Mouse (Mus musculus) cortical plate, adult 2 months (tissue): ENCODE data around the gene Acer1. TPM values are rescaled to one million over a fixed set of nuclear protein-coding genes. Genes with fewer than 3 reads are reported as not detected.

Experiments used
- H3K27ac ChIP-seq: fragments of 200-500 bp; 2 replicates; pipeline ENCODE4 v1.5.1; 2012; ENCODE audit warnings: low read length, control low read depth, inconsistent platforms; ENCODE audit not compliant: insufficient read depth
- H3K4me1 ChIP-seq: fragments of 200-500 bp; 2 replicates; pipeline ENCODE4 v1.6.1; 2011; ENCODE audit warnings: low read length; ENCODE audit not compliant: control insufficient read depth, insufficient read depth
- H3K4me3 ChIP-seq: fragments of 200-500 bp; 2 replicates; pipeline ENCODE4 v1.5.1; 2011; ENCODE audit warnings: mild to moderate bottlenecking, low read length, control low read depth; ENCODE audit not compliant: insufficient read depth
- CTCF ChIP-seq: fragments of 200-500 bp; IDR thresholded peaks from 2 replicates; pipeline ENCODE4 v1.5.1; 2011; ENCODE audit warnings: mild to moderate bottlenecking, control low read depth, low read length; ENCODE audit not compliant: insufficient read depth; ENCODE audit errors: extremely low read depth
- POLR2A ChIP-seq: fragments of 200-500 bp; IDR thresholded peaks from 2 replicates; pipeline ENCODE4 v1.6.1; 2011; ENCODE audit warnings: mild to moderate bottlenecking, low read length, control low read depth; ENCODE audit not compliant: insufficient read depth; ENCODE audit errors: extremely low read depth
- polyA plus RNA-seq: library from polyadenylated mRNA; depleted of rRNA; stranded (reverse); fragments of >200 nt; gene quantifications from 2 replicates; pipeline ENCODE4 v1.2.3, GENCODE M21; 2012; rRNA removed

The Acer1 gene
- polyA plus RNA-seq, result not detected in 2 replicates

DNA sequence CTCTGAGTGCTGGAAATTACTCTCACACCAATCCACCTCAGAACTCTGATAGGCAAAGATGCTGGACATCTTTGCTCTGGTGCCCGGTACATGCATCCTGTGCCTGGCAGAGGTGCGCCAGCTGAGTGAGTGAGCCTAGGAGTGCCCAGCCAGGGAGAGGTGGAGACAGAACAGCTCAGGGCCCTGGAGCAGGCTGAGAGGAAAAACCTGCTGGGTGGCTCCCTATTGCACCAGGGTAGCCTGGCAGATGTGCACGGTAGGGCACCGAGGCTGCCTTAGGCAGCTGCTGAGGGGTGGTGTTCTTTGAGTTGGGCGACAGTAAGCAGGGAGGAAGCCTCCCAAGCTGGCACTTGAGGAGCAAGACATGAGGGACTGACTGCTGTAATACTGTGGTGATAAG is at the start of gene Acer1:
Gene Acer1 (minus strand): TSS at position 114 of the 400 bp plus-strand sequence.
- H3K4me3 ChIP-seq, result no peak within 1 kb of the TSS
- no peak within 1 kb of the TSS for H3K27ac ChIP-seq
- no peak for TF ChIP-seq CTCF
- no peak for TF ChIP-seq POLR2A
- no peaks in the 10 kb centered on the region for H3K4me1 ChIP-seq

DNA sequence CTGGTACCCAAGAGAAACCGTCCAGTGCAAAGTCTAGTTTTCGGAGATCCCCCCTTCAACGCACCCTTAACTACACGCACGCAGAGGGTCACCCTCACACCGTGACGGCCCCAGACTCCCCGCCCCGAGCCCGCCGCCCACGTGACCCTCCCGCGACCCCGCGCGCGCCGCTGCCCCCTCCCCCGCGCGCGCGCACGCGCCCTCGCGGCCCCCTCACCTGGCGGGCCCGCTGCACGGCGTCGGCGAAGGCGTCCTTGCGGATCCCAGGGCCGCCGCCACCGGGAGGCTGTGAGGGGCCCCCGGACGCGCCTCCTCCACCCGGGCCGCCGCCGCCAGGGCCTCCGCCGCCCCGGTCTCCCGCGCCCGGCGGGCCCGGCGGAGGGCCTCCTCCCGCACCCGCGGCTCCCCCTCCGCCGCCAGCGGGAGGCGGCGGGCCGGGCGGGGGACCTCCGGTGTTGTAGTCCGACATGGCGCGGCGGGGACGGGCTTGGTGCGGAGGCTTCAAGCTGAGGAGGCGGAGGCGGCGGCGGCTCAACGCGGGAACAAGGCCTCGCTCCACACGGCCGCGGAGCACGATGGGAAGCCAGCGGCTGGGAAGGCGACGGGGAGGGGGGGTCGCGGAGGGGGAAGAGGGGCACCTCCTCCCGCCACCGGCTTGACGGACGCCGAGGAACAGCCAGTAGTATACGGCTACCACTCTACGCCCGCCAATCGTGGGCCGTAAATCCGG is 49.2 kb upstream of the Acer1 start, which contains the start of gene Khsrp:
Gene Khsrp (minus strand): TSS at position 592 of the 730 bp plus-strand sequence.
- TF ChIP-seq CTCF (no peak), POLR2A (peak; percentile 46; the same call in 1 of the 2 replicates)
- Histone ChIP-seq H3K4me3 (peak within 1 kb of the TSS; percentile 79), H3K27ac (peak within 1 kb of the TSS; percentile 60), H3K4me1 (peaks cover 4% of the 10 kb centered on the region)

DNA sequence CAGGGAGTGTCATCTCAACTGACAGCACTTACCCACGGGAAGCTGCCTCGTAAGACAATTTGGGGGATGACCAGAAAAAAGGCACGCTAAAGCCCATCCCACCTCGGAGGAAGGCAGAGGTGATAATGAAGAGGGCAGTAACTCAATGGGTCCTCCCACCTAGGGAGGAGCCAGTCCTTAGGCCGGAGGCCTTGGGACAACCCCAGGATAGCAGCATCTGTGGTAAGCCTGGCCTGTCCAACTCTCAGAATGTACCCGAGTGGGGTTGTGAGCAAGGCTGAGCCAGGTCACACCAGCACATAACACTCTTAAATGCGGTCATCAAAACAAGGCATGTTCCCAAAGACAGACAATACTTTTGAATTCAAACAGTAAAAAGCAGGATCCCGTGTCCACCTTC is 47.8 kb upstream of the Acer1 start:
- TF ChIP-seq CTCF (no peak), POLR2A (no peak)
- no peak overlapping the region for H3K27ac ChIP-seq
- H3K4me3 ChIP-seq, result peak overlapping the region; percentile 21
- peaks cover 4% of the 10 kb centered on the region for H3K4me1 ChIP-seq

DNA sequence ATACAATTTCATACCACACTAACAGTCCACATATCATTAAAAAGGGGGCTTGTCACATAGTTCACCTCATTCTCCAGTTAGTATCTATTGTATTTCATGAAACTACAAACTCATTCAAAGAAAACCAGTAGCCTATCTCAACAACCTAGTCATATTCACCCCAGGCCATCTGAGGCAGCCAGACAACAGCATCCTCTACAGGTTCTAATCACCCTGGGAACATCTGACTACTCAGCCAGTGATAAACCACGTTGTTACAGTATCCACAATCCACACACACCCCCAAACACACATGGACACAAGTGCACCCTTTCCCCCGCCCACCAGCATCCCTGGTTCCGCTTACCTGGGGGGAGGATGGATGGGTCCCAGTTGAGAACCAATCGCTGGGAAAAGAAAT is 45.5 kb upstream of the Acer1 start:
- no peak overlapping the region for H3K27ac ChIP-seq
- peaks cover 4% of the 10 kb centered on the region for H3K4me1 ChIP-seq
- TF ChIP-seq CTCF, result no peak
- no peak for TF ChIP-seq POLR2A
- no peak overlapping the region for H3K4me3 ChIP-seq

DNA sequence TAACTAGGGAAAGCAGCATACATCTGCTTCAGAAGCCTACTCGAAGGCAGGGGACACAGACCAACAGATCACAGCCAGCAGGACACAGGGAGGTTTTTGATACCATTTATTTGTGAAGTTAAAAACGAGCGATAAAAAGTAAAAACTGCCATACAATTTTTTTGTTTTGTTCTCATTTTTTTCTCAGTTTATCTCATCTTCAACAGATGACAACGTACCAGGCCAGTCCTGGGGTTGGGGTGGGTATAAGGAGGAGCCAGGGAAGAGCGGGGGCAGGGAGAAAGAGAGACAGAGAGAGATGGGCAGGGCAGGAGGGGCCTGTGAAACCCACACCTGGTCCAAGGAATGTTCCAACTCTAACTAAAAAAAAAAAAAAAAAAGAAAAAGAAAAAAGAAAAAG is 39.0 kb upstream of the Acer1 start:
- Histone ChIP-seq H3K4me3 (no peak overlapping the region), H3K27ac (no peak overlapping the region), H3K4me1 (no peaks in the 10 kb centered on the region)
- TF ChIP-seq CTCF, result no peak
- no peak for TF ChIP-seq POLR2A

DNA sequence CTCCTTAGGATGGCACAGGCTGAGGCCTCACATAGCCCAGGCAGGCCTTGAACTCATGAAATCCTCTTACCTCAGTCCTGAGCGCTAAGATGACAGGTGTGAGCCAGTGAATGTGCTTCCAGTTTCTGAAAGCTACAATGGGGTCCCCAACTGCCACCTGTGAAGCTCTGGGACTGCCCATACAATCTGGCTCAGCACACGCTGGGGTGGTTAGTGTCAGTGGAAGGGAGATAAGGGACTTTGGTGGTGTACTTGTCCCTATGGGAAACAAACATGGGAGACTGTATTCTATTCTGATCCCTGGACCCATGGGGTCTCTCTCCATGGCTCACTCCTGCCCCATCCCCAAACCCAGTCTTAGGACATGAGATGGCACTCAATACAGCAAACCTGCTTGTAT is 37.8 kb upstream of the Acer1 start:
- no peaks in the 10 kb centered on the region for H3K4me1 ChIP-seq
- no peak for TF ChIP-seq POLR2A
- TF ChIP-seq CTCF, result no peak
- no peak overlapping the region for H3K4me3 ChIP-seq
- no peak overlapping the region for H3K27ac ChIP-seq

DNA sequence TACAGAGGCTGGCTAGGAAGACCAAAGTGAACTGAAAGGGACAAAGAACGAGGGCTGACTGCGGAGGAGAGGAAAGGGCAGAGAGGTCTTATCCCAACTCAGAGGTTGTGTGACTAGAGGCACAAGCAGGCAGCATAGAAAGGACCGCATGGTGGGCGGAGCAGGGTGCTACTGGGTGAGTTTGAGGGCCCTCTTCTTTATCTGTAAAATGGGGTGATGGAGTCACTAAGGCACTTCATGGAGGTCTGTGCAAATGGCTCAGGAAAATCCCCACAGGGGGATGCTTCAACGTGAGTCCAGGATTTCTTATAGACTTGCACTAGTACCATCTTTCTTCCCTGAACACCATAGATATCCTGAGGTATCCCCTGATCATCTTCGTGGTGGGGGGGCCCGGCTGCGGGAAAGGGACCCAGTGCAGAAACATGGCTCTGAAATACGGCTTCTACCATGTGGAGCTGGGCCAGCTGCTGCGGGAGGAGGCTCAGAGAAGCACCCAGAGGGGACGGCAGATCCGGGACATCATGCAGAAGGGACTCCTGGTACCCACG is 30.4 kb upstream of the Acer1 start:
- Histone ChIP-seq H3K27ac (0 out of 2 replicates have a peak overlapping the region, but pooled peaks have one; percentile 88), H3K4me1 (0 out of 2 replicates have a peak, but pooled peaks cover 2% of the 10 kb centered on the region), H3K4me3 (peak overlapping the region; percentile 75)
- no peak for TF ChIP-seq POLR2A
- TF ChIP-seq CTCF, result no peak

DNA sequence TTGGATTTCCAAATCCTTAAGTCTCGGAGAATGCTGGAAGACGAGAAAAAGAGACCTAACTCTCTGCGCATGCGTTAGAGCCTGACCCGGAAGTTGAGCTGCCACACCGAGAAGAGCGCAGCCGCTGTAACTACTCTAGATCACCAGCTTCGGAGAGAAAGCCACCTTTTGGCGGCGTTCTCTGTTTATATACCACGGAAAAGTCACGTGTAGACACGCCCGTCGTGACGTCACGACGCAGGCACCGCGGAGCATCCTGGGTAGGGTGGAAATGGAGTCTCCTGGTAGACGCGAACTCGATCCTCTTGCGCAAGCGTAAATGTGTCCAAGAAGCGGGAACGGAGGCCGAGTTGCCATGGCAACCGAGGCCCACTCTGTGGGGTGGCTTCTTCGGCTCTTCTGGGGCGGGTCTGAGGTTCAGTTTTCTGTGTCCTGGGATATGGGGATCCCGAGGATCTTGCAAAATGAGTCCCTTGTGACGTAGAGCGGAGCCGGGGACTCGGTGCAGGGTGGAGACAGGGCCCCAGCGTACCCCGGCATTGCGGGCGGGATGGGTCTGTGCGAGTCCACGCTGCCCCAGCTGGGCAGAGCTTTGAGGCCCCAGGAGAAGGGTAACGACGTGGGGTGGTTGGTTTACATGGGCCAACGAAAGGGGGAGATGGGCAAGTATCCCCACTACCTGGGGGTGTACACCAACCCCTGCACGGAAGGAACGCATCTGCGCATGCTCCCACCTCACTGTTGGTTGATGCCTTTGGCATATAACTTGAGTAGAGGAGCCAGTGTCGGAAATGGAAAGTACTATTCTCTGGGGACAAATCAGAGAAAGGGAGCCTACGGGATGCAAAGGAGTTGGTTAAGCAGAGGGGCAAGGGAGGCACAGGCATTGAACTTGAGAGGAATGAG is 29.6 kb upstream of the Acer1 start, which contains the start of the genes Gtf2f1 and Gm17949:
Gene Gtf2f1 (minus strand): TSS at position 53 of the 906 bp plus-strand sequence.
Gene Gm17949 (plus strand): TSS at position 234 of the 906 bp plus-strand sequence.
- no peak for TF ChIP-seq CTCF
- TF ChIP-seq POLR2A, result peak; percentile 100
- H3K4me3 ChIP-seq, result peak within 1 kb of the TSS; percentile 75
- peak within 1 kb of the TSS; percentile 88 for H3K27ac ChIP-seq
- H3K4me1 ChIP-seq, result 0 out of 2 replicates have a peak, but pooled peaks cover 2% of the 10 kb centered on the region

DNA sequence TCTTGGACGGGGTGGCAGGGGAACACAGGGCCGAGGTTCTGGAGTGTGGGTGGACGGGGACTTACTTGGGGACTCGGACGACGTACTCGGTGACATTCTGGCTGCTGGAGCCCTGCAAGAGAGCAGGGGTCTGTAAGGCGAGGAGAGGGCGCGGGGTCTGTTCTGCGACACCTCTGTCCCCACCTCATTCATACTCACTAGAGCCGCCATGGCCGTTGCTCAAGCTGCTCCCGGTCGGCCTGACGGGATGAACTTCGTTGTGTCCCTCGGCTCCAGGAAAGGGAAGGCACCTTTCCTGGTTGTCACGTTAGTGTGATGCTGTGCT is 28.9 kb upstream of the Acer1 start:
- H3K4me3 ChIP-seq, result peak overlapping the region; percentile 75
- TF ChIP-seq POLR2A, result no peak
- TF ChIP-seq CTCF, result no peak
- 0 out of 2 replicates have a peak, but pooled peaks cover 2% of the 10 kb centered on the region for H3K4me1 ChIP-seq
- H3K27ac ChIP-seq, result 0 out of 2 replicates have a peak overlapping the region, but pooled peaks have one; percentile 19

DNA sequence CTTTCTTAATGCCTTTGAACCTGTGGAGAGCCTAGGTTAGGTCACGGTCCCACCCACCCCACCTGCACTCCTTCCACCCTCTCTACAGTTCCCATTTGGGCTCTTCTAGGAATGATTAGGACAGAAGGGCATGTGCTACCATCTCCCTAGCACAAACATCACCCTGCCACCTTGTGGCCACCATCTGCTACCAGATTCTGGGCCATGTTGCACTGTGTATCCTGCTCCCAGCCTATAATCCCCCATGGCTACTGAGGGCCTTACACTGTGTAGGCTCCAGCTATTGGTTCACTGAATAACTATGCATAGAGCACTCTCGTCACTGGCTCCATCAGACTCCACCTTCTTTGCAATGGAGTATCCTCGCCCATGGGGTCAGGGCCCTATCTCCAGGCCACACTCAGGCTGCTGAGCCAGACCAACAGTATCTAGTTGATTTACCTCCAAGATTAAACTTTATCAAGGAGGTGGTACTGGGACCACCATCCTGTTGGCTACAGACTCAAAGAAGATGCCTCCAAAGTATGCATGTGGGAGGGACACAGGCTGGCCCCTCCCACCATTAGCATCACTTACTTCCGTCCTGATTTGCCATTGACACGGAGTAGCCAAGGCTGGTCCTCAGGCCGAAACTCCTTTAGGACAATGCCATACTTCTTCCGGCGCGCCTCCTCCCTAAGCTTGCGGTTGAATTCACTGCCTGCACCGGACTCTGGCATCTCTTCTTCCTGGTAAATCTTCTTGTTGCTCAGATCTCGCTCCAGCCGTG is 25.4 kb upstream of the Acer1 start:
- H3K4me3 ChIP-seq, result no peak overlapping the region
- TF ChIP-seq CTCF (peak; percentile 33; the same call in 1 of the 2 replicates), POLR2A (no peak)
- H3K4me1 ChIP-seq, result 0 out of 2 replicates have a peak, but pooled peaks cover 2% of the 10 kb centered on the region
- no peak overlapping the region for H3K27ac ChIP-seq
